Mouse (Mus musculus): ENCODE measurements around the gene Kdm7a.

DNA sequence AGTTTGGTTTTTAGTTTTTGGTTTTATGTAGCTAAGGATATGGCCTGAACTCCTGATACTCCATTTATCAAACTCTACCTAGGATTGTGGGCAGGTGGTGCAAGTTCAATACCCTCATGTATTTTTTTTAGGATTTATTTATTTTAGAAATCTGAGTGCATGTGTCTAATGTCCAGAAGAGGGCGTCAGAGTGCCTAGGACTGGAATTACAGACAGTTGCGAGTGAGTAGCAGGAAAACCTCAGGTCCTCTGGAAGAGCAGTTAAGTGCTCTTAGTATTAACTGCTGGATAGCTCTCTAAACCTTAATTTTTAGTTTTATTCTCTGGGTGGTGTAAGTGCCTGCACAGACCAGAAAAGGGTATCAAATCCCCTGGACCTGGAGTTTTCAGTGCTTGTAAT, 19.4 kb downstream of the Kdm7a start:
- no peak for TF ChIP-seq POLR2A (IDR thresholded peaks at IDR 0.05; ENCODE audit: extremely low read depth, insufficient read depth, low read length)
- peak; percentile 39; the same call in 1 of the 2 replicates for TF ChIP-seq CTCF (IDR thresholded peaks at IDR 0.05; ENCODE audit: extremely low read depth, insufficient read depth, low read length)
